Mouse (Mus musculus) C2C12 (cell line): ENCODE results near the gene 1700020N01Rik. TPM values are rescaled to one million over a fixed set of nuclear protein-coding genes. Genes with fewer than 3 reads are reported as not detected.

Experiments used
- H3K27me3 ChIP-seq: one replicate; pipeline ENCODE4 v1.6.1; 2011; ENCODE audit not compliant: control insufficient read depth, insufficient read depth, insufficient read length
- H3K36me3 ChIP-seq: one replicate; pipeline ENCODE4 v1.6.1; 2011; ENCODE audit not compliant: control insufficient read depth, insufficient read depth
- H3K4me3 ChIP-seq: one replicate; pipeline ENCODE4 v1.5.1; 2011; ENCODE audit warnings: mild to moderate bottlenecking, control low read depth; ENCODE audit not compliant: poor library complexity, insufficient read depth, severe bottlenecking
- H3K79me2 ChIP-seq: one replicate; pipeline ENCODE4 v1.6.1; 2011; ENCODE audit not compliant: control insufficient read depth, insufficient read depth
- H3K79me3 ChIP-seq: one replicate; pipeline ENCODE4 v1.6.1; 2011; ENCODE audit warnings: low read depth, control low read depth
- H3ac ChIP-seq: one replicate; pipeline ENCODE3; 2011; ENCODE audit warnings: low read depth; ENCODE audit not compliant: control insufficient read depth, insufficient read length
- CEBPB ChIP-seq: IDR thresholded peaks from one replicate; pipeline ENCODE4 v1.6.1; 2011; ENCODE audit warnings: low read depth, mild to moderate bottlenecking, control low read depth, moderate library complexity
- CTCF ChIP-seq: IDR thresholded peaks from one replicate; pipeline ENCODE4 v1.5.1; 2011; ENCODE audit not compliant: control insufficient read depth, insufficient read depth, insufficient read length
- FOSL1 ChIP-seq: IDR thresholded peaks from one replicate; pipeline ENCODE4 v1.8.0; 2011; ENCODE audit warnings: mild to moderate bottlenecking, low read length; ENCODE audit not compliant: poor library complexity, insufficient read depth, severe bottlenecking
- MAX ChIP-seq: IDR thresholded peaks from one replicate; pipeline ENCODE4 v1.6.1; 2011; ENCODE audit warnings: mild to moderate bottlenecking, control low read depth
- MYOD1 ChIP-seq: IDR thresholded peaks from one replicate; pipeline ENCODE4 v1.6.1; 2011; ENCODE audit warnings: low read depth; ENCODE audit not compliant: control insufficient read depth, insufficient read length
- MYOG ChIP-seq: IDR thresholded peaks from one replicate; pipeline ENCODE4 v1.6.1; 2011; ENCODE audit not compliant: control insufficient read depth, insufficient read length; ENCODE audit errors: extremely low read depth
- USF1 ChIP-seq: IDR thresholded peaks from one replicate; pipeline ENCODE4 v1.6.1; 2011; ENCODE audit warnings: low read depth, mild to moderate bottlenecking, control low read depth, moderate library complexity
- polyA plus RNA-seq: library from polyadenylated mRNA; unstranded; fragments of >200 nt; fragmentation: generic; extraction: Trizol; gene quantifications from one replicate; pipeline ENCODE4 v1.2.1, GENCODE M21; 2012; ENCODE audit warnings: missing spikeins

Gene 1700020N01Rik
- polyA plus RNA-seq, 1 experiment: not detected

- H3K4me3 ChIP-seq: no peak overlapping the region
- TF ChIP-seq MAX (no peak), MYOD1 (no peak), CTCF (no peak), CEBPB (no peak)
- H3ac ChIP-seq: no peak overlapping the region
- no peaks in the 10 kb centered on the region for H3K79me2 ChIP-seq
- H3K27me3 ChIP-seq: no peaks in the 10 kb centered on the region
- H3K36me3 ChIP-seq: no peaks in the 10 kb centered on the region
- H3K79me3 ChIP-seq: no peaks in the 10 kb centered on the region
These were observed 39.8 kb upstream of the 1700020N01Rik start for GRCm38 (mm10) chr10:21552967-21553682.

DNA sequence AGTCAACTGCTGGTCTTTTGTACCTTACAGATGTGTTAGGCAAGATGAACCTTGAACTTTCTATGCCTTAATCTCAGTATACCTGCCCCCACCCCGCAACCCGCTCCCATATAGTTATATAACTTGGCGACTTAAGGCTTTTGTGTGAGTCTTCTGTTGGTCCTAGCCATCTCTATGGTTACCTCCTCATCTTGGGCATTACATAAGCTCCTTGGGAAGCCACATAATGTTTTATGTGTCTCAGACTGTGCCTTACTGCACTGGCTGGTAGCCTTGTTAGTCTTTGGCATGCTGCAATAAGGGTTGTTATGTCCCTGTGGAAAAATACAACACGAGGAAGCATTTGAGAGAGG, 39.3 kb upstream of the 1700020N01Rik start:
- Histone ChIP-seq H3K36me3 (no peaks in the 10 kb centered on the region), H3K79me2 (no peaks in the 10 kb centered on the region), H3K27me3 (no peaks in the 10 kb centered on the region), H3ac (no peak overlapping the region), H3K79me3 (no peaks in the 10 kb centered on the region), H3K4me3 (no peak overlapping the region)
- TF ChIP-seq CTCF (no peak), MYOG (no peak), MAX (no peak), CEBPB (no peak), USF1 (no peak), MYOD1 (no peak), FOSL1 (no peak)

- H3K36me3 ChIP-seq: no peaks in the 10 kb centered on the region
- no peaks in the 10 kb centered on the region for H3K79me3 ChIP-seq
- no peak overlapping the region for H3ac ChIP-seq
- H3K79me2 ChIP-seq: no peaks in the 10 kb centered on the region
- H3K27me3 ChIP-seq: no peaks in the 10 kb centered on the region
- H3K4me3 ChIP-seq: no peak overlapping the region
- TF ChIP-seq USF1: no peak
- no peak for TF ChIP-seq MYOD1
- no peak for TF ChIP-seq MYOG
- TF ChIP-seq CEBPB: no peak
- TF ChIP-seq MAX: no peak
- TF ChIP-seq FOSL1: no peak
- no peak for TF ChIP-seq CTCF
These were observed 37.9 kb upstream of the 1700020N01Rik start for GRCm38 (mm10) chr10:21554896-21555580.

- no peaks in the 10 kb centered on the region for H3K79me3 ChIP-seq
- no peak overlapping the region for H3K4me3 ChIP-seq
- no peak overlapping the region for H3ac ChIP-seq
- TF ChIP-seq CTCF (no peak), MYOG (no peak), MAX (no peak), USF1 (no peak), MYOD1 (no peak), FOSL1 (no peak), CEBPB (no peak)
- H3K27me3 ChIP-seq: no peaks in the 10 kb centered on the region
- no peaks in the 10 kb centered on the region for H3K36me3 ChIP-seq
- H3K79me2 ChIP-seq: no peaks in the 10 kb centered on the region
These were observed 33.2 kb upstream of the 1700020N01Rik start for GRCm38 (mm10) chr10:21559769-21560168.

DNA sequence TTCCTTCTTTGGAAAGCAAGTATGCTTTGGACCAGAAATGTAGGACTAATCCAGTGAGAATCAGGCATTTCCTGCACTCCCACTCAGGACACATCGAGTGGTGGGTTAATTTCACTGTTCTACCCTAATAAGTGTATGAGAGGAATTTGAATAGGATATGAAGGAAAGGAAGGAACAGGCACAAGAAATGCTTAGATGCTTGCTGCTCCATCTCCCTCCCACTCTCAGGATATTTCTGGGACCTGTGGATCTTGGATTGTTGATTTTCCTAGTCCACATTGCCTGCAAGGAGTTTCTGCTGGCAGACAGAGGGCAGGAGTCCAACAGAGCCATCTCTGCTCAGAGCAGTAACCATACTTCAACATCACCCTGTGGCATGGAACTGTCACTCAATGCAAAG, 31.8 kb upstream of the 1700020N01Rik start:
- TF ChIP-seq FOSL1: no peak
- TF ChIP-seq CEBPB: no peak
- no peak for TF ChIP-seq MAX
- Histone ChIP-seq H3K36me3 (no peaks in the 10 kb centered on the region), H3ac (no peak overlapping the region), H3K79me3 (no peaks in the 10 kb centered on the region), H3K4me3 (no peak overlapping the region), H3K79me2 (no peaks in the 10 kb centered on the region), H3K27me3 (no peaks in the 10 kb centered on the region)

- no peaks in the 10 kb centered on the region for H3K79me3 ChIP-seq
- no peak overlapping the region for H3K4me3 ChIP-seq
- no peaks in the 10 kb centered on the region for H3K79me2 ChIP-seq
- no peaks in the 10 kb centered on the region for H3K27me3 ChIP-seq
- H3ac ChIP-seq: no peak overlapping the region
- H3K36me3 ChIP-seq: no peaks in the 10 kb centered on the region
- TF ChIP-seq USF1 (no peak), FOSL1 (no peak), CEBPB (no peak), CTCF (no peak), MYOD1 (no peak), MYOG (no peak), MAX (no peak)
These were observed 29.5 kb upstream of the 1700020N01Rik start for GRCm38 (mm10) chr10:21563446-21563845.
